Mouse (Mus musculus) liver, adult 2 months (tissue): Measurements from ENCODE around the gene Ccdc149.

Source experiments
- CTCF ChIP-seq: fragments of 200-500 bp; IDR thresholded peaks from 2 replicates; pipeline ENCODE4 v1.5.1; 2011; ENCODE audit warnings: low read depth, low read length, control low read depth
- POLR2A ChIP-seq: fragments of 200-500 bp; IDR thresholded peaks from 2 replicates; pipeline ENCODE4 v1.6.1; 2011; ENCODE audit warnings: low read length, control low read depth; ENCODE audit not compliant: insufficient read depth; ENCODE audit errors: extremely low read depth

DNA sequence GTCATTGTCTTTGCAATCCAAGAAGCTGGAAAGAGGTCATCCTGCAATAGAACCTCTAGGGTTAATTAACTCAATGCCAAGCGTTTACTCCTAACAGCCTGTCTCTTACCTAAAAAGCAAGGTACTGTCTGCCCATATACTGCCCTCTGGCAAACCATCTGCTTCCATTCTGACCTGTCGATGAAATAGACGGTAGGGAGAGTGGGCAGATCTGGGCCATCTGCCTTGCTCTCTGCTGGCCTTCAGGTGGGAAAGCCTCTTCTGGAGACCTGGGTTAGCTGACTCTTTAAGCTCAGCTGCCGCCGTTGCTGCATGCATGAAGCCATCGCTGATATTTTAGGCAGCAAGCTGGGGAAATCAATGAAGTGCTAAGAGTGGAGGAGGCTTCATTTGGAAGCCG lies 2.7 kb upstream of the Ccdc149 start:
- TF ChIP-seq CTCF (no peak), POLR2A (no peak)
